Mouse (Mus musculus) MEL (cell line): Measurements from ENCODE around the gene Cdpf1. TPM values are rescaled to one million over a fixed set of nuclear protein-coding genes. Genes with fewer than 3 reads are reported as not detected.

Experiments
- DNase-seq: peaks from one replicate; pipeline ENCODE4 v3.0.0; 2011; ENCODE audit warnings: low read depth, low spot score
- H3K27ac ChIP-seq: 2 replicates; pipeline ENCODE4 v1.5.1; 2012; ENCODE audit warnings: low read depth, mild to moderate bottlenecking, control low read depth, low read length, moderate library complexity; ENCODE audit not compliant: control insufficient read depth
- H3K27me3 ChIP-seq, 2 experiments: fragments of 150-350 bp in 1 of 2; sonication (generic) in 1 of 2; 2 replicates each; pipeline ENCODE4 v1.6.1; 2012; ENCODE audit warnings: low read length in 2 of 2, mild to moderate bottlenecking in 2 of 2, improper control_type of control experiment in 1 of 2, moderate library complexity in 1 of 2; ENCODE audit not compliant: insufficient read depth in 2 of 2, control insufficient read depth in 1 of 2
- H3K36me3 ChIP-seq, 2 experiments: 2 replicates each; pipeline ENCODE4 v1.6.1; 2012 to 2014; ENCODE audit warnings: low read length in 2 of 2, improper control_type of control experiment in 1 of 2, inconsistent platforms in 1 of 2, mild to moderate bottlenecking in 1 of 2; ENCODE audit not compliant: insufficient read depth in 2 of 2, control insufficient read depth in 1 of 2
- H3K4me1 ChIP-seq, 2 experiments: fragments of 150-350 bp in 1 of 2; sonication (generic) in 1 of 2; 2 replicates each; pipeline ENCODE4 v1.6.1; 2012; ENCODE audit warnings: low read length in 2 of 2, improper control_type of control experiment in 1 of 2, mild to moderate bottlenecking in 1 of 2; ENCODE audit not compliant: insufficient read depth in 2 of 2, control insufficient read depth in 1 of 2
- H3K4me3 ChIP-seq, 2 experiments: fragments of 150-350 bp in 1 of 2; sonication (generic) in 1 of 2; 2 replicates each; pipeline ENCODE4 v1.5.1; 2012; ENCODE audit warnings: low read depth in 2 of 2, low read length in 2 of 2, mild to moderate bottlenecking in 2 of 2, moderate library complexity in 2 of 2, control low read depth in 1 of 2, improper control_type of control experiment in 1 of 2; ENCODE audit not compliant: control insufficient read depth in 1 of 2, insufficient read depth in 1 of 2
- H3K79me2 ChIP-seq: 2 replicates; pipeline ENCODE4 v1.6.1; 2012; ENCODE audit warnings: mild to moderate bottlenecking, low read length, moderate library complexity; ENCODE audit not compliant: control insufficient read depth, poor library complexity, insufficient read depth
- H3K9ac ChIP-seq: 2 replicates; pipeline ENCODE4 v1.6.1; 2012; ENCODE audit warnings: low read depth, mild to moderate bottlenecking, control low read depth, low read length, moderate library complexity; ENCODE audit not compliant: control insufficient read depth, poor library complexity, severe bottlenecking
- H3K9me3 ChIP-seq: fragments of 150-350 bp; sonication (generic); replicated peaks from 2 replicates; pipeline ENCODE4 v1.6.1; 2012; ENCODE audit warnings: mild to moderate bottlenecking, low read length, improper control_type of control experiment, moderate library complexity; ENCODE audit not compliant: insufficient read depth
- BHLHE40 ChIP-seq: IDR thresholded peaks from 2 replicates; pipeline ENCODE4 v1.6.1; 2012; ENCODE audit warnings: low read depth, mild to moderate bottlenecking, inconsistent platforms, low read length, improper control_type of control experiment, borderline replicate concordance
- CTCF ChIP-seq, 3 experiments: IDR thresholded peaks in 2 of 3; conservative IDR thresholded peaks in 1 of 3; 2 replicates each; pipeline ENCODE4 v1.5.1; 2011 to 2012; ENCODE audit warnings: low read length in 3 of 3, low read depth in 2 of 3, mild to moderate bottlenecking in 2 of 3, improper control_type of control experiment in 1 of 3, inconsistent platforms in 1 of 3, mixed read lengths in 1 of 3, moderate library complexity in 1 of 3; ENCODE audit not compliant: control insufficient read depth in 1 of 3, insufficient read depth in 1 of 3, poor library complexity in 1 of 3, severe bottlenecking in 1 of 3
- E2F4 ChIP-seq: IDR thresholded peaks from 2 replicates; pipeline ENCODE4 v1.6.1; 2011; ENCODE audit warnings: low read depth, low read length, improper control_type of control experiment, borderline replicate concordance
- ELF1 ChIP-seq: IDR thresholded peaks from 2 replicates; pipeline ENCODE4 v1.6.1; 2014; ENCODE audit warnings: low read depth, mild to moderate bottlenecking, inconsistent platforms, low read length, improper control_type of control experiment, moderate library complexity
- EP300 ChIP-seq, 2 experiments: IDR thresholded peaks; 2 replicates each; pipeline ENCODE4 v1.6.1; 2011; ENCODE audit warnings: improper control_type of control experiment in 2 of 2, low read length in 2 of 2, low read depth in 1 of 2, mild to moderate bottlenecking in 1 of 2
- ETS1 ChIP-seq: IDR thresholded peaks from 2 replicates; pipeline ENCODE4 v1.6.1; 2012; ENCODE audit warnings: low read depth, mild to moderate bottlenecking, inconsistent platforms, low read length, improper control_type of control experiment, moderate library complexity
- HCFC1 ChIP-seq: IDR thresholded peaks from 2 replicates; pipeline ENCODE4 v1.6.1; 2012; ENCODE audit warnings: low read depth, mild to moderate bottlenecking, inconsistent platforms, low read length, improper control_type of control experiment, moderate library complexity
- JUND ChIP-seq: IDR thresholded peaks from 2 replicates; pipeline ENCODE4 v1.6.1; 2011; ENCODE audit warnings: low read depth, mild to moderate bottlenecking, improper control_type of control experiment, low read length
- MAFK ChIP-seq: IDR thresholded peaks from 2 replicates; pipeline ENCODE4 v1.6.1; 2011; ENCODE audit warnings: low read depth, mild to moderate bottlenecking, low read length, improper control_type of control experiment, borderline replicate concordance
- MAX ChIP-seq: IDR thresholded peaks from 2 replicates; pipeline ENCODE4 v1.6.1; 2011; ENCODE audit warnings: low read length, improper control_type of control experiment
- MXI1 ChIP-seq: IDR thresholded peaks from 2 replicates; pipeline ENCODE4 v1.6.1; 2011; ENCODE audit warnings: mild to moderate bottlenecking, low read depth, low read length, improper control_type of control experiment
- MYC ChIP-seq: IDR thresholded peaks from 2 replicates; pipeline ENCODE4 v1.6.1; 2011; ENCODE audit warnings: low read depth, mild to moderate bottlenecking, low read length, improper control_type of control experiment, moderate library complexity
- NELFE ChIP-seq: IDR thresholded peaks from 2 replicates; pipeline ENCODE4 v1.6.1; 2011; ENCODE audit warnings: low read depth, low read length, improper control_type of control experiment
- NRF1 ChIP-seq: IDR thresholded peaks from 2 replicates; pipeline ENCODE4 v1.6.1; 2014; ENCODE audit warnings: low read depth, mild to moderate bottlenecking, inconsistent platforms, low read length, improper control_type of control experiment, moderate library complexity; ENCODE audit not compliant: poor library complexity, insufficient read depth, severe bottlenecking
- POLR2AphosphoS2 ChIP-seq: IDR thresholded peaks from 2 replicates; pipeline ENCODE4 v1.6.1; 2011; ENCODE audit warnings: low read length, improper control_type of control experiment
- SIN3A ChIP-seq: IDR thresholded peaks from 2 replicates; pipeline ENCODE4 v1.6.1; 2012; ENCODE audit warnings: low read length, improper control_type of control experiment, inconsistent platforms
- SMC3 ChIP-seq: IDR thresholded peaks from 2 replicates; pipeline ENCODE4 v1.6.1; 2011; ENCODE audit warnings: low read depth, low read length, improper control_type of control experiment
- TAL1 ChIP-seq: IDR thresholded peaks from 2 replicates; pipeline ENCODE4 v1.6.1; 2012; ENCODE audit warnings: mild to moderate bottlenecking, inconsistent platforms, low read length, moderate library complexity, mixed read lengths
- TCF12 ChIP-seq: IDR thresholded peaks from 2 replicates; pipeline ENCODE4 v1.6.1; 2014; ENCODE audit warnings: low read depth, mild to moderate bottlenecking, inconsistent platforms, low read length, improper control_type of control experiment, moderate library complexity
- UBTF ChIP-seq: IDR thresholded peaks from 2 replicates; pipeline ENCODE4 v1.6.1; 2012; ENCODE audit warnings: low read depth, mild to moderate bottlenecking, inconsistent platforms, low read length, improper control_type of control experiment, moderate library complexity, borderline replicate concordance; ENCODE audit not compliant: insufficient read depth
- USF1 ChIP-seq: IDR thresholded peaks from 2 replicates; pipeline ENCODE4 v1.6.1; 2014; ENCODE audit warnings: low read depth, mild to moderate bottlenecking, inconsistent platforms, low read length, improper control_type of control experiment, moderate library complexity
- USF2 ChIP-seq, 2 experiments: IDR thresholded peaks; 2 replicates each; pipeline ENCODE4 v1.6.1; 2011 to 2012; ENCODE audit warnings: improper control_type of control experiment in 2 of 2, low read length in 2 of 2, borderline replicate concordance in 1 of 2, inconsistent platforms in 1 of 2, low read depth in 1 of 2, mild to moderate bottlenecking in 1 of 2; ENCODE audit not compliant: insufficient read depth in 1 of 2
- ZC3H11A ChIP-seq: IDR thresholded peaks from 2 replicates; pipeline ENCODE4 v1.6.1; 2012; ENCODE audit warnings: low read depth, mild to moderate bottlenecking, inconsistent platforms, low read length, improper control_type of control experiment
- ZKSCAN1 ChIP-seq: IDR thresholded peaks from 2 replicates; pipeline ENCODE4 v1.6.1; 2012; ENCODE audit warnings: low read depth, mild to moderate bottlenecking, inconsistent platforms, low read length, improper control_type of control experiment, moderate library complexity
- ZMIZ1 ChIP-seq: IDR thresholded peaks from 2 replicates; pipeline ENCODE4 v1.6.1; 2012; ENCODE audit warnings: low read depth, mild to moderate bottlenecking, inconsistent platforms, low read length, improper control_type of control experiment, moderate library complexity
- polyA plus RNA-seq, 2 experiments: library from polyadenylated mRNA; stranded (reverse) in 1 of 2; unstranded in 1 of 2; fragments of >175 nt in 1 of 2; fragments of >200 nt in 1 of 2; gene quantifications; 2 replicates each; pipeline versions ENCODE4 v1.2.1 to v1.2.4; 2012; ENCODE audit warnings: low replicate concordance in 2 of 2, low read depth in 1 of 2; ENCODE audit not compliant: insufficient read length in 2 of 2, insufficient read depth in 1 of 2, missing spikeins in 1 of 2
- total RNA-seq: library from RNA; depleted of rRNA; stranded (reverse); fragments of 300-350 nt; gene quantifications from 2 replicates; pipeline ENCODE4 v1.2.3, GENCODE M21; 2012

The Cdpf1 gene
- total and polyA plus RNA-seq, 3 experiments, result 30.5 to 44.0 TPM; not detected in 1

GRCm38 (mm10) chr15:85806886-85807285, 4.6 kb downstream of the Cdpf1 start:
- Histone ChIP-seq H3K9ac (no peak overlapping the region), H3K9me3 (no peaks in the 10 kb centered on the region), H3K27ac (no peak overlapping the region), H3K4me3 (no peak overlapping the region), H3K36me3 (peaks cover 0 to 4% of the 10 kb centered on the region in 2 experiments; a peak in 2 of 4 replicates), H3K79me2 (peaks cover 2% of the 10 kb centered on the region; the same call in 1 of the 2 replicates), H3K4me1 (peaks cover 0 to 12% of the 10 kb centered on the region in 2 experiments; a peak in 3 of 4 replicates), H3K27me3 (no peaks in the 10 kb centered on the region)
- DNase-seq, result no peak
- TF ChIP-seq MXI1, result no peak
- no peak for TF ChIP-seq HCFC1
- TF ChIP-seq E2F4, result no peak
- TF ChIP-seq SIN3A, result no peak
- TF ChIP-seq ZMIZ1, result no peak
- no peak for TF ChIP-seq ELF1
- no peak for TF ChIP-seq ZC3H11A
- TF ChIP-seq USF2 (IDR thresholded peaks at IDR 0.05; ENCODE audit: borderline replicate concordance in 1 of 2, insufficient read depth in 1 of 2, low read depth in 1 of 2, low read length in 2 of 2), result no peak
- no peak for TF ChIP-seq MAFK
- TF ChIP-seq TCF12, result no peak
- no peak for TF ChIP-seq BHLHE40
- TF ChIP-seq ZKSCAN1, result no peak
- no peak for TF ChIP-seq POLR2AphosphoS2

- no peaks in the 10 kb centered on the region for H3K27me3 ChIP-seq
- H3K79me2 ChIP-seq, result no peaks in the 10 kb centered on the region
- no peaks in the 10 kb centered on the region for H3K9me3 ChIP-seq
- no peak overlapping the region for H3K4me3 ChIP-seq
- no peaks in the 10 kb centered on the region for H3K4me1 ChIP-seq
- H3K27ac ChIP-seq, result no peak overlapping the region
- no peak overlapping the region for H3K9ac ChIP-seq
- H3K36me3 ChIP-seq, result no peaks in the 10 kb centered on the region
- no peak for DNase-seq
- TF ChIP-seq USF2 (IDR thresholded peaks at IDR 0.05; ENCODE audit: borderline replicate concordance in 1 of 2, insufficient read depth in 1 of 2, low read depth in 1 of 2, low read length in 2 of 2) (no peak), USF1 (no peak), ZC3H11A (no peak)
Measured at GRCm38 (mm10) chr15:85802931-85803330, 8.6 kb downstream of the Cdpf1 start.

GRCm38 (mm10) chr15:85798676-85799075, 12.8 kb downstream of the Cdpf1 start:
- H3K4me3 ChIP-seq, result no peak overlapping the region
- H3K4me1 ChIP-seq, result no peaks in the 10 kb centered on the region
- no peak for DNase-seq
- H3K36me3 ChIP-seq, result no peaks in the 10 kb centered on the region
- no peaks in the 10 kb centered on the region for H3K79me2 ChIP-seq
- no peaks in the 10 kb centered on the region for H3K27me3 ChIP-seq
- H3K9ac ChIP-seq, result no peak overlapping the region
- no peaks in the 10 kb centered on the region for H3K9me3 ChIP-seq
- H3K27ac ChIP-seq, result no peak overlapping the region
- TF ChIP-seq ETS1 (no peak), MYC (no peak), CTCF (IDR thresholded peaks at IDR 0.05 in 2 of 3, conservative IDR thresholded peaks at IDR 0.05 in 1 of 3; ENCODE audit: control insufficient read depth in 1 of 3, insufficient read depth in 1 of 3, low read depth in 2 of 3, low read length in 3 of 3, poor library complexity in 1 of 3, severe bottlenecking in 1 of 3) (no peak), POLR2AphosphoS2 (no peak), MAX (no peak), USF2 (IDR thresholded peaks at IDR 0.05; ENCODE audit: borderline replicate concordance in 1 of 2, insufficient read depth in 1 of 2, low read depth in 1 of 2, low read length in 2 of 2) (no peak), TAL1 (no peak), BHLHE40 (no peak), MAFK (no peak), NELFE (no peak), UBTF (no peak), ELF1 (no peak), SMC3 (no peak), MXI1 (no peak), NRF1 (no peak), EP300 (IDR thresholded peaks at IDR 0.05; ENCODE audit: low read depth in 1 of 2, low read length in 2 of 2) (no peak), JUND (no peak)
